Mouse (Mus musculus) limb, embryonic 13.5 days (tissue): ENCODE measurements around the gene Eif3m. TPM values are rescaled to one million over a fixed set of nuclear protein-coding genes. Genes with fewer than 3 reads are reported as not detected.
A peak's percentile ranks its signal among the peaks of the same experiment; 100 is the strongest.

Source experiments
- ATAC-seq: fragments of 200-750 bp; cut with Nextera tagmentation; 2 replicates; pipeline ENCODE4 v1.8.0; 2017; ENCODE audit warnings: low read depth, moderate number of reproducible peaks, moderate TSS enrichment; ENCODE audit not compliant: low FRiP score
- H3K27ac ChIP-seq: fragments of 300-500 bp; sonication (generic); 2 replicates; pipeline ENCODE4 v1.5.1; 2015; ENCODE audit warnings: inconsistent platforms, mild to moderate bottlenecking, moderate library complexity
- H3K27me3 ChIP-seq: fragments of 300-500 bp; sonication (generic); 2 replicates; pipeline ENCODE4 v1.6.1; 2015; ENCODE audit warnings: mild to moderate bottlenecking, inconsistent platforms
- H3K36me3 ChIP-seq: fragments of 300-500 bp; sonication (generic); 2 replicates; pipeline ENCODE4 v1.6.1; 2015; ENCODE audit warnings: inconsistent platforms, mild to moderate bottlenecking, moderate library complexity
- H3K4me1 ChIP-seq: fragments of 300-500 bp; sonication (generic); 2 replicates; pipeline ENCODE4 v1.6.1; 2015; ENCODE audit warnings: inconsistent platforms
- H3K4me2 ChIP-seq: fragments of 300-500 bp; sonication (generic); replicated peaks from 2 replicates; pipeline ENCODE4 v1.6.1; 2015; ENCODE audit warnings: inconsistent platforms, mild to moderate bottlenecking, moderate library complexity
- H3K4me3 ChIP-seq: fragments of 300-500 bp; sonication (generic); 2 replicates; pipeline ENCODE4 v1.5.1; 2015; ENCODE audit warnings: moderate library complexity, mild to moderate bottlenecking, inconsistent platforms
- H3K9ac ChIP-seq: fragments of 300-500 bp; sonication (generic); 2 replicates; pipeline ENCODE4 v1.6.1; 2015; ENCODE audit warnings: mild to moderate bottlenecking, inconsistent platforms
- H3K9me3 ChIP-seq: fragments of 300-500 bp; sonication (generic); 2 replicates; pipeline ENCODE4 v1.6.1; 2016; ENCODE audit warnings: inconsistent platforms
- WGBS: fragments of 180-500 bp; shearing (Covaris S2); methylation state at CpG from one replicate; pipeline ENCODE4 v1.1.7; 2015; 5-methylcytosine and 5-hydroxymethylcytosine counted together
- polyA plus RNA-seq: library from polyadenylated mRNA; unstranded; fragments of >200 nt; fragmentation: Nextera tagmentation; extraction: Ambion mirVana; gene quantifications from 2 replicates; pipeline ENCODE4 v1.2.1, GENCODE M21; 2015

The Eif3m gene
- 279 and 288 TPM in 2 replicates for polyA plus RNA-seq

DNA sequence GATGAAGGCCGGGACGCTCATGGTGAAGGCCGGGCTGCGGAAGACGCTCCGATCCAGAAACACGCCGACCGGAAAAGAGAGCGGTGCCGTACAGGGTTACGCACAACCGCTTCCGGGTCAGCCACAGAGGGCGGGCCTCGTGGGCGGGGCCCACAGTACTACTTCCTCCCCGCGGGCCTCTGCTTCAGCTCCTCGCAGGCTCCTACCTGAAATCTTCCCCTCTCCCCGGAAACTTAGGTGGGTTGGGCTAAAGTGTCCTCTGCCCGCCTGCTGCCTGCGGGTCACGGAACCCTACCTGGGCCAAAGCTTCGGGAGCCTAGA, at the start of gene Eif3m:
Eif3m (minus strand) TSS at position 114 of the 321 bp plus-strand sequence.
- Histone ChIP-seq H3K9me3 (no peaks in the 10 kb centered on the region), H3K4me2 (peak within 1 kb of the TSS; percentile 86), H3K4me1 (peaks cover 7% of the 10 kb centered on the region), H3K27me3 (no peaks in the 10 kb centered on the region), H3K36me3 (peaks cover 20% of the 10 kb centered on the region), H3K27ac (peak within 1 kb of the TSS; percentile 67; the same call in 1 of the 2 replicates), H3K9ac (peak within 1 kb of the TSS; percentile 87), H3K4me3 (peak within 1 kb of the TSS; percentile 88)
- under 1% methylated on average over 20 of the region's 25 CpGs for WGBS
- ATAC-seq = peak; percentile 99

- ATAC-seq = no peak
- no peaks in the 10 kb centered on the region for H3K9me3 ChIP-seq
Measured at GRCm38 (mm10) chr2:105062741-105063372, 46.0 kb upstream of the Eif3m start.

DNA sequence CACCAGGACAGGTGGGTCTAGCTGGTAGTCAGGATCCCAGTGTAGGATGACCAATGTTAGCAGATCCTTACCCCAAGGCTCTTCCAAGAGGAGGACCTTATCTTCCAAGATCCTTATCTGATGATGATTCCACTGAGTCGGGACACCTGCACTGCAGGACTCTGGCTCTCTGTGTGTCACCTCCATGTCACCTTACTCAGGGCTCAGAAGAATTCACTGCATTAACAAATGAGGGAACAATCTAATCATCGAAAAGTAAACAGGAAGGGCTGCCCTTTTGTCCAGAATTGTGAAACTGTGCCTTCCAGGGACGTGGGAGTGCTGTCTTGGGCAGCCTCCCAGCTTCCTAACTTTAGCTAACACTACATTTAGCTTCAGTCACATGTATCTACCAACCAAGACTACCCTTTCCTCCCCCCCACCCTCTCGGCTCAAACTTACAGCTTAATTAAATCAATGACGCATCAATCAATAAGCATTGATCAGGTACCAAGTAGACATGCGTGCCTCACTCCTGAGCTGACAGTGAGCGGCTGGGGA, 41.8 kb upstream of the Eif3m start:
- Histone ChIP-seq H3K4me2 (no peak overlapping the region), H3K9me3 (no peaks in the 10 kb centered on the region), H3K27ac (no peak overlapping the region), H3K4me1 (no peaks in the 10 kb centered on the region), H3K27me3 (no peaks in the 10 kb centered on the region), H3K9ac (no peak overlapping the region), H3K4me3 (no peak overlapping the region), H3K36me3 (no peaks in the 10 kb centered on the region)
- ATAC-seq = no peak
- WGBS = 76% methylated on average over 7 of the region's 7 CpGs

More at GRCm38 (mm10) chr2:105062741-105063372, 46.0 kb upstream of the Eif3m start:
- no peaks in the 10 kb centered on the region for H3K27me3 ChIP-seq
- H3K4me2 ChIP-seq = no peak overlapping the region
- WGBS = 45% methylated on average over 7 of the region's 7 CpGs
- no peaks in the 10 kb centered on the region for H3K4me1 ChIP-seq
- no peak overlapping the region for H3K4me3 ChIP-seq
- H3K36me3 ChIP-seq = no peaks in the 10 kb centered on the region
- H3K9ac ChIP-seq = no peak overlapping the region
- no peak overlapping the region for H3K27ac ChIP-seq

DNA sequence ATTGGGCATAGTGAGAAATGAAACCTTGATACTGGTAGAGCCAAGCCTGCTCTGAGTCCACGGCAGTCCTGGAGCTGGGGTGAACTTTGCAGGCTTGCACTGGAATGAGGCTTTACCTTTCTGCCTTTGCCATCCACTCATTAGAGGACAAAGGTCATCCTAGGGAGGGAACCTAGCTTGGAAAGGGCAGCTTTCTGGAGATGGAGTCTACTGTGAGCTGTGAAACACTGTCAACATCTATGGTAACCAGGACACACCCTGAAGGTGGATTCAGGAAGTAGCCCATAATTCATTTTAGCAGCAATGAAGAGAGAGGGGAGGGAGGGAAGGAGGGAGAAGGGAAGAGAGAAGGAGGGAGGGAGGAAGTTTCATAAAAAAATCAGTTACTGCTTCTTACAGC, 38.6 kb upstream of the Eif3m start:
- no peak overlapping the region for H3K4me2 ChIP-seq
- no peaks in the 10 kb centered on the region for H3K9me3 ChIP-seq
- no peaks in the 10 kb centered on the region for H3K4me1 ChIP-seq
- no peak overlapping the region for H3K27ac ChIP-seq
- no peak overlapping the region for H3K9ac ChIP-seq
- H3K36me3 ChIP-seq = no peaks in the 10 kb centered on the region
- 70% methylated on average over 1 of the region's 1 CpGs for WGBS
- H3K4me3 ChIP-seq = no peak overlapping the region
- H3K27me3 ChIP-seq = no peaks in the 10 kb centered on the region
- no peak for ATAC-seq

- Histone ChIP-seq H3K9ac (no peak overlapping the region), H3K4me1 (no peaks in the 10 kb centered on the region), H3K27ac (no peak overlapping the region), H3K9me3 (no peaks in the 10 kb centered on the region), H3K4me3 (no peak overlapping the region), H3K4me2 (no peak overlapping the region), H3K27me3 (no peaks in the 10 kb centered on the region), H3K36me3 (no peaks in the 10 kb centered on the region)
- 32% methylated on average over 1 of the region's 1 CpGs for WGBS
- ATAC-seq = no peak
Measured at GRCm38 (mm10) chr2:105048301-105048700, 31.4 kb upstream of the Eif3m start.

- H3K4me2 ChIP-seq = no peak overlapping the region
- H3K27ac ChIP-seq = no peak overlapping the region
- no peaks in the 10 kb centered on the region for H3K9me3 ChIP-seq
- no peaks in the 10 kb centered on the region for H3K36me3 ChIP-seq
- no peaks in the 10 kb centered on the region for H3K27me3 ChIP-seq
- H3K4me3 ChIP-seq = no peak overlapping the region
- WGBS = 50% methylated on average over 4 of the region's 4 CpGs
- H3K4me1 ChIP-seq = no peaks in the 10 kb centered on the region
- ATAC-seq = no peak
- H3K9ac ChIP-seq = no peak overlapping the region
Measured at GRCm38 (mm10) chr2:105043152-105043551, 26.3 kb upstream of the Eif3m start.

- Histone ChIP-seq H3K36me3 (no peaks in the 10 kb centered on the region), H3K4me1 (no peaks in the 10 kb centered on the region), H3K4me3 (no peak overlapping the region), H3K9ac (no peak overlapping the region), H3K27me3 (no peaks in the 10 kb centered on the region), H3K9me3 (no peaks in the 10 kb centered on the region), H3K4me2 (no peak overlapping the region), H3K27ac (no peak overlapping the region)
- ATAC-seq = no peak
- WGBS = 60% methylated on average over 4 of the region's 4 CpGs
Measured at GRCm38 (mm10) chr2:105040859-105041258, 24.0 kb upstream of the Eif3m start.

DNA sequence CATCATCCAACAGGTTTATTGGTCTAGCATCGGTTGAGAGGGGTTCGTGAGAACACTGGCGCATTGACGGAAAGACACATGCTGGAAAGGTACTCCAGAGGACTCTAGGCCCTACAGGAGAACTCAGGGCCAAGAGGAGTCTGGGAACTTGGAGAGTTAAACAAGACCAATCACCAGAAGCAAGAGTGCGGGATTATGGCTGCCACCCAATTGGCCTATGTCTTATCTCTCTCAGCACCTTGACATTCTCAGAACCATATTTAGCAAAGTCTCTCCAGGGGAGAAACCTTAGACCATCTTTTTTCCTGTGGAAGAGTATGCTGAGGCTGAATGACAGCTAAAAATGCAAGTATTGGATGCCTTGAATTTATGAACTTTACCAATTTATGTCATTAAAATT, 22.0 kb upstream of the Eif3m start:
- Histone ChIP-seq H3K4me2 (no peak overlapping the region), H3K27ac (no peak overlapping the region), H3K27me3 (no peaks in the 10 kb centered on the region), H3K9me3 (no peaks in the 10 kb centered on the region), H3K4me1 (no peaks in the 10 kb centered on the region), H3K36me3 (no peaks in the 10 kb centered on the region), H3K4me3 (no peak overlapping the region), H3K9ac (no peak overlapping the region)
- WGBS = 93% methylated on average over 5 of the region's 5 CpGs
- ATAC-seq = no peak

- Histone ChIP-seq H3K4me1 (no peaks in the 10 kb centered on the region), H3K36me3 (no peaks in the 10 kb centered on the region), H3K9me3 (no peaks in the 10 kb centered on the region), H3K4me3 (no peak overlapping the region), H3K4me2 (no peak overlapping the region), H3K27ac (no peak overlapping the region), H3K27me3 (no peaks in the 10 kb centered on the region), H3K9ac (no peak overlapping the region)
- WGBS = 68% methylated on average over 7 of the region's 7 CpGs
- no peak for ATAC-seq
Measured at GRCm38 (mm10) chr2:105037956-105038569, 21.2 kb upstream of the Eif3m start.

- no peak overlapping the region for H3K27ac ChIP-seq
- H3K9me3 ChIP-seq = no peaks in the 10 kb centered on the region
- H3K4me2 ChIP-seq = no peak overlapping the region
- 48% methylated on average over 11 of the region's 11 CpGs for WGBS
- H3K4me1 ChIP-seq = no peaks in the 10 kb centered on the region
- H3K27me3 ChIP-seq = no peaks in the 10 kb centered on the region
- no peak overlapping the region for H3K9ac ChIP-seq
- no peak for ATAC-seq
- no peaks in the 10 kb centered on the region for H3K36me3 ChIP-seq
- H3K4me3 ChIP-seq = no peak overlapping the region
Measured at GRCm38 (mm10) chr2:105036401-105037070, 19.7 kb upstream of the Eif3m start.

DNA sequence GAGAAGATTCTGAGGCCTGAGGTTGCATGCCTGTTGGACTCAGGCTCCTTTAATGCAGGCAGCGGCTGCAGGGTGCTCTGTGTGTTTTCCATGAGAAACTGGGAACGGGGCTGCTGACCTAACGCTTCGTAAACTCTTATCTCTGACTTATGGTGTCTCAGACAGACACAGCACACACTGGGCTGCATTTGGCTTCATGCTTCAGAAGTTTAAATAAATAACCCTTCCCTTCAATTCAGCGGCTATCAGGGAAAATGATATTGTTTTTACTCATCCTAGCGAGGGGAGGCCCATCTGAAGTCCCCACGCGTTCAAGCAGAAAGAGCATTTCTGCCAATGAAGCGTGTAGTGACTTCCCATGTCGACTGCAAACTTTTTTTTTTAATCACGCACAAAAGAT, 19.1 kb upstream of the Eif3m start:
- Histone ChIP-seq H3K36me3 (no peaks in the 10 kb centered on the region), H3K27me3 (no peaks in the 10 kb centered on the region), H3K9ac (no peak overlapping the region), H3K4me3 (no peak overlapping the region), H3K27ac (no peak overlapping the region), H3K4me2 (no peak overlapping the region), H3K9me3 (no peaks in the 10 kb centered on the region), H3K4me1 (no peaks in the 10 kb centered on the region)
- no peak for ATAC-seq
- WGBS = 68% methylated on average over 11 of the region's 11 CpGs

DNA sequence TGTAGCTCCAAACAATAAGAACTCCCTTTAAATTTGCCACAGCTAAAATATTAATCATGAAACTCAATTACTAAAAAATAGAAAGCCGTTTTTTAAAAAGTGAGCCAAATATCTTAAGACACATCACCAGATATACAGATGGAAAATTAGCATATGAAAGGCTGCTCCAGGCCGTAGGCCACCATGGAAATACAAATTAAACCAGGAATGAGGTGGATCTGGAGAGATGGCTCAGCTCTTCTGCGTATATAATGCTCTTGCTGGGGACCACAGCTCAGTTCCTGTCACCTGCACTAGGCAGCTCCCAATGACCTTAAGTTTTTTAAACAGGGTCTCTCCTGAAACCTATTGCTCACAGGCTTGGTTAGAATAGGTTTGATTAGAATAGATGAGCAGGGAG, 17.2 kb upstream of the Eif3m start:
- Histone ChIP-seq H3K4me1 (no peaks in the 10 kb centered on the region), H3K4me2 (no peak overlapping the region), H3K27me3 (no peaks in the 10 kb centered on the region), H3K9me3 (no peaks in the 10 kb centered on the region), H3K9ac (no peak overlapping the region), H3K27ac (no peak overlapping the region), H3K36me3 (no peaks in the 10 kb centered on the region), H3K4me3 (no peak overlapping the region)
- ATAC-seq = no peak
- WGBS = 87% methylated on average over 3 of the region's 3 CpGs
